Mouse (Mus musculus): ENCODE measurements around the gene Pip4k2b.

- no peak for TF ChIP-seq POLR2A (IDR thresholded peaks at IDR 0.05; ENCODE audit: low read depth, low read length)
- TF ChIP-seq CTCF (IDR thresholded peaks at IDR 0.05; ENCODE audit: extremely low read depth, insufficient read depth, insufficient read length, insufficient replicate concordance) = no peak
These were observed 50.1 kb downstream of the Pip4k2b start for GRCm38 (mm10) chr11:97694435-97694834.
